Mouse (Mus musculus) erythroblast, adult 5-6 weeks (primary cell): ENCODE results near the gene Slx1b. TPM values are rescaled to one million over a fixed set of nuclear protein-coding genes. Genes with fewer than 3 reads are reported as not detected.
"Not testable (repeated sequence)": the region's sequence is repeated elsewhere in the genome, so short reads cannot be mapped to it uniquely, and the experiment has no call there.

Experiments
- ATAC-seq: replicated peaks from 2 replicates; pipeline ENCODE4 v1.8.0; 2016; ENCODE audit warnings: moderate number of reproducible peaks, mild to moderate bottlenecking, moderate TSS enrichment, inconsistent platforms; ENCODE audit not compliant: poor library complexity, low FRiP score, severe bottlenecking
- total RNA-seq, 2 experiments: library from RNA; stranded (forward) in 1 of 2; stranded (reverse) in 1 of 2; fragments of 150-400 nt in 1 of 2; fragments of 200-764, 138-1000 nt in 1 of 2; gene quantifications; 2 replicates each; pipeline versions ENCODE4 v1.2.3 to v1.2.4; 2015 to 2017; ENCODE audit warnings: low replicate concordance in 2 of 2

Slx1b gene
- total RNA-seq, 2 experiments from 2014 or later, result 0.19 to 1.4 TPM

DNA sequence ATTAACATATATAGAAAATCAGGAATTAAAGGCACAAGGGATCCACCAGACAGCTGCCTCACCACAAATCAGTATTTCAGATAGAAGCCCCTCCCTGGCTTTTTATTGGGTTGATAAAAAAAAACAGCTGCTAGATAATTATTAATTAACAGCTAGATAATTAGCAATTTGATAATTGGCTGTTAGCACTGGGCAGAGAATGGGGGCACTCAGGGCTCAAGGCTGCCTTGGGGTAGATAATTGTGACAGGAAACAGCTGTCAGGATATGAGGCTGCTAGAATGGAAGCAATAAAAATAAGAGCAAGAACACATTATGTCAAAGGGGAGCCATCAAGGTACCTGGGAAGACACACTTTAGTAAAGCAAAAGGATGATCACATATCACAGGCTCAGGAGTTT lies 50.7 kb downstream of the Slx1b start:
- ATAC-seq, result no peak

DNA sequence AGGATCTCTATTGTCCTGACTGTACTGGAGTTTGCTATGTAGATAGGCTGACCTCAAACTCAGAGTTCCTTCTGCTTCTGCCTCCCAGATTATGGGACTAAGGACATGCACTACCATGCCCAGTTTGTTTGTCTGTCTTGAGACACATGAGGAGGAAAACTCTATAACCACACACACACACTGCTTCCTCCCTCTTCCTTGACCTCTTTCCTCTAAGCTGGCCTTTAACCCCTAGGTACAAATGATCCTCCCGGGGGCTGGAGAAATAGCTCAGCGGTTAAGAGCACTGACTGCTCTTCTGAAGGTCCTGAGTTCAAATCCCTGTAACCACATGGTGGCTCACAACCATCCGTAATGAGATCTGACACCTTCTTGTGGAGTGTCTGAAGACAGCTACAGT lies 51.2 kb downstream of the Slx1b start:
- ATAC-seq, result no peak

DNA sequence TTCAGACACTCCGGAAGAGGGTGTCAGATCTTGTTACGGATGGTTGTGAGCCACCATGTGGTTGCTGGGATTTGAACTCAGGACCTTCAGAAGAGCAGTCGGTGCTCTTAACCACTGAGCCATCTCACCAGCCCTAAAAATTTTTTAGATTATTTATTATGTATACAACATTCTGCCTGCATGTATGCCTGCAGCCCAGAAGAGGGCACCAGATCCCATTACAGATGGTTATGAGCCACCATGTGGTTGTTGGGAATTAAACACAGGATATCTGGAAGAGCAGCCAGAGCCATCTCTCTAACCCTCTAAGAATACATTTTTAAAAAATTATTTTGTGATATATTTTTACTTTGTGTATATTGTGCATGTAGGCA lies 52.4 kb downstream of the Slx1b start:
- not testable (repeated sequence) for ATAC-seq

DNA sequence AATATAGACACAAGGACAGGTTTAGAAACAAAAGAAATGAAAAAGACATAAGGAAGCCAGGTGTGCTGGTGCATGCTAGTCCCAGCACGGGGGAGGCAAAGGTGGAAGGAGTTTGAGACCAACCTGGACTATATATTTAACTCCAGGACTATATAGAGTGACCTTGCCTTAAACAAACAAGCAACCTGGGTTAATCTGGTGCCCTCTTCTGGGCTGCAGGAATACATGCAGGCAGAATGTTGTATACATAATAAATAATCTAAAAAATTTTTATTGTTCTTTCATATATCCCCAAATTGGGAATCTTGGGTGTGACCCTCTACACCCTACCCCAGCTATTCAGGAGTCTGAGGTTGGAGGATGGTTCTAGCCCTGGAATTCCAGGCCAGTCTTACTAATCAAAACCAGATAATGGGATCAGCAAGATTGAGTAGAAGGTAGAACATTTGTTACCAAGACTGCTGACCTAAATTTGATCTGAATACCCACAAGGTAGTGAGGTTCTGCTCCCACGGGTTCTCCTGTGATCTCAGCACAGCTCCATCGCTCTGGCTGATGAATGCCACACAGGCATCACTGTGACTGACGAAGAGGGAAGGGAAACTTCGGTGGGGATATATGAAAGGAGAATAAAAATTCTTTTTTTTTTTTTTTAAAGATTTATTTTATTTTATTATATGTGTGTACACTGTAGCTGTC lies 52.9 kb downstream of the Slx1b start:
- ATAC-seq, result no peak

Other genes with a start within 250 kb of the Slx1b start
- not detected in 2 replicates for gene Atp2a1, start 232.7 kb downstream of the Slx1b start, total RNA-seq (2015; ENCODE audit: low replicate concordance)
- gene Atp2a1, start 232.7 kb downstream of the Slx1b start, total RNA-seq (2017; ENCODE audit: low replicate concordance), result not detected in 2 replicates
- 4.0 and 7.7 TPM in 2 replicates for gene Sh2b1, start 220.4 kb downstream of the Slx1b start, total RNA-seq (2015; ENCODE audit: low replicate concordance)
- gene Sh2b1, start 220.4 kb downstream of the Slx1b start, total RNA-seq (2017; ENCODE audit: low replicate concordance), result 6.6 and 19.6 TPM in 2 replicates
- 11.3 and 12.5 TPM in 2 replicates for gene Tufm, start 208.4 kb downstream of the Slx1b start, total RNA-seq (2015; ENCODE audit: low replicate concordance)
- gene Tufm, start 208.4 kb downstream of the Slx1b start, total RNA-seq (2017; ENCODE audit: low replicate concordance), result 7.3 and 8.2 TPM in 2 replicates
- gene Atxn2l, start 192.3 kb downstream of the Slx1b start, total RNA-seq (2015; ENCODE audit: low replicate concordance), result 35.2 and 47.2 TPM in 2 replicates
- gene Atxn2l, start 192.3 kb downstream of the Slx1b start, total RNA-seq (2017; ENCODE audit: low replicate concordance), result 28.8 and 35.0 TPM in 2 replicates
- gene Eif3c, start 129.4 kb downstream of the Slx1b start, total RNA-seq (2015; ENCODE audit: low replicate concordance), result 44.2 and 57.9 TPM in 2 replicates
- 79.4 and 87.0 TPM in 2 replicates for gene Eif3c, start 129.4 kb downstream of the Slx1b start, total RNA-seq (2017; ENCODE audit: low replicate concordance)
- gene Apobr, start 110.8 kb downstream of the Slx1b start, total RNA-seq (2015; ENCODE audit: low replicate concordance), result 4.8 and 9.8 TPM in 2 replicates
- 9.3 and 9.5 TPM in 2 replicates for gene Apobr, start 110.8 kb downstream of the Slx1b start, total RNA-seq (2017; ENCODE audit: low replicate concordance)
- gene Cln3, start 110.0 kb downstream of the Slx1b start, total RNA-seq (2015; ENCODE audit: low replicate concordance), result 4.4 and 30.9 TPM in 2 replicates
- gene Cln3, start 110.0 kb downstream of the Slx1b start, total RNA-seq (2017; ENCODE audit: low replicate concordance), result 9.1 and 9.9 TPM in 2 replicates
- not detected in 2 replicates for gene Il27, start 100.8 kb downstream of the Slx1b start, total RNA-seq (2015; ENCODE audit: low replicate concordance)
- gene Il27, start 100.8 kb downstream of the Slx1b start, total RNA-seq (2017; ENCODE audit: low replicate concordance), result not detected in 2 replicates
- 10.4 and 11.9 TPM in 2 replicates for gene Nupr1, start 64.9 kb downstream of the Slx1b start, total RNA-seq (2015; ENCODE audit: low replicate concordance)
- 5.9 and 9.0 TPM in 2 replicates for gene Nupr1, start 64.9 kb downstream of the Slx1b start, total RNA-seq (2017; ENCODE audit: low replicate concordance)
- gene Sgf29, start 46.5 kb downstream of the Slx1b start, total RNA-seq (2015; ENCODE audit: low replicate concordance), result 33.6 and 37.9 TPM in 2 replicates
- 6.8 and 17.6 TPM in 2 replicates for gene Sgf29, start 46.5 kb downstream of the Slx1b start, total RNA-seq (2017; ENCODE audit: low replicate concordance)
- not detected in 2 replicates for gene Sult1a1, start 19.4 kb downstream of the Slx1b start, total RNA-seq (2015; ENCODE audit: low replicate concordance)
- gene Sult1a1, start 19.4 kb downstream of the Slx1b start, total RNA-seq (2017; ENCODE audit: low replicate concordance), result 3.6 and 6.0 TPM in 2 replicates
- gene Bola2, start 383 bp downstream of the Slx1b start, total RNA-seq (2015; ENCODE audit: low replicate concordance), result 4.8 and 13.4 TPM in 2 replicates
- gene Bola2, start 383 bp downstream of the Slx1b start, total RNA-seq (2017; ENCODE audit: low replicate concordance), result 11.6 and 27.2 TPM in 2 replicates
- gene Coro1a, start 12.0 kb upstream of the Slx1b start, total RNA-seq (2015; ENCODE audit: low replicate concordance), result 127 and 157 TPM in 2 replicates
- gene Coro1a, start 12.0 kb upstream of the Slx1b start, total RNA-seq (2017; ENCODE audit: low replicate concordance), result 132 and 182 TPM in 2 replicates
- 46.1 and 51.8 TPM in 2 replicates for gene Mapk3, start 63.8 kb upstream of the Slx1b start, total RNA-seq (2015; ENCODE audit: low replicate concordance)
- 10.9 and 19.4 TPM in 2 replicates for gene Mapk3, start 63.8 kb upstream of the Slx1b start, total RNA-seq (2017; ENCODE audit: low replicate concordance)
- gene Gdpd3, start 70.5 kb upstream of the Slx1b start, total RNA-seq (2015; ENCODE audit: low replicate concordance), result 5.6 TPM in 1 of 2 replicates, not detected in the other
- 5.4 and 7.2 TPM in 2 replicates for gene Gdpd3, start 70.5 kb upstream of the Slx1b start, total RNA-seq (2017; ENCODE audit: low replicate concordance)
- 752 and 763 TPM in 2 replicates for gene Ypel3, start 81.2 kb upstream of the Slx1b start, total RNA-seq (2015; ENCODE audit: low replicate concordance)
- gene Ypel3, start 81.2 kb upstream of the Slx1b start, total RNA-seq (2017; ENCODE audit: low replicate concordance), result 364 and 550 TPM in 2 replicates
- gene Tbx6, start 85.7 kb upstream of the Slx1b start, total RNA-seq (2015; ENCODE audit: low replicate concordance), result 28.8 and 31.9 TPM in 2 replicates
- 12.3 and 23.2 TPM in 2 replicates for gene Tbx6, start 85.7 kb upstream of the Slx1b start, total RNA-seq (2017; ENCODE audit: low replicate concordance)
- gene Ppp4c, start 96.7 kb upstream of the Slx1b start, total RNA-seq (2015; ENCODE audit: low replicate concordance), result 46.7 and 84.9 TPM in 2 replicates
- 43.5 and 62.7 TPM in 2 replicates for gene Ppp4c, start 96.7 kb upstream of the Slx1b start, total RNA-seq (2017; ENCODE audit: low replicate concordance)
- not detected in 2 replicates for gene Fam57b, start 101.9 kb upstream of the Slx1b start, total RNA-seq (2015; ENCODE audit: low replicate concordance)
- not detected in 2 replicates for gene Fam57b, start 101.9 kb upstream of the Slx1b start, total RNA-seq (2017; ENCODE audit: low replicate concordance)
- not detected in 2 replicates for gene 4930451I11Rik, start 135.9 kb upstream of the Slx1b start, total RNA-seq (2015; ENCODE audit: low replicate concordance)
- gene 4930451I11Rik, start 135.9 kb upstream of the Slx1b start, total RNA-seq (2017; ENCODE audit: low replicate concordance), result not detected in 2 replicates
- gene Doc2a, start 151.6 kb upstream of the Slx1b start, total RNA-seq (2015; ENCODE audit: low replicate concordance), result not detected in 2 replicates
- gene Doc2a, start 151.6 kb upstream of the Slx1b start, total RNA-seq (2017; ENCODE audit: low replicate concordance), result not detected in 2 replicates
- gene Hirip3, start 166.2 kb upstream of the Slx1b start, total RNA-seq (2015; ENCODE audit: low replicate concordance), result 5.2 and 9.2 TPM in 2 replicates
- gene Hirip3, start 166.2 kb upstream of the Slx1b start, total RNA-seq (2017; ENCODE audit: low replicate concordance), result 38.2 and 40.8 TPM in 2 replicates
- gene Ino80e, start 166.6 kb upstream of the Slx1b start, total RNA-seq (2015; ENCODE audit: low replicate concordance), result 14.4 and 35.5 TPM in 2 replicates
- gene Ino80e, start 166.6 kb upstream of the Slx1b start, total RNA-seq (2017; ENCODE audit: low replicate concordance), result 4.9 and 9.9 TPM in 2 replicates
- gene Taok2, start 188.9 kb upstream of the Slx1b start, total RNA-seq (2015; ENCODE audit: low replicate concordance), result 6.9 and 9.6 TPM in 2 replicates
- 17.0 and 31.8 TPM in 2 replicates for gene Taok2, start 188.9 kb upstream of the Slx1b start, total RNA-seq (2017; ENCODE audit: low replicate concordance)
- gene Tmem219, start 227.1 kb upstream of the Slx1b start, total RNA-seq (2015; ENCODE audit: low replicate concordance), result 4.0 and 6.3 TPM in 2 replicates
- 2.1 and 6.8 TPM in 2 replicates for gene Tmem219, start 227.1 kb upstream of the Slx1b start, total RNA-seq (2017; ENCODE audit: low replicate concordance)
- gene Kctd13, start 233.1 kb upstream of the Slx1b start, total RNA-seq (2015; ENCODE audit: low replicate concordance), result 0.77 and 6.9 TPM in 2 replicates
- gene Kctd13, start 233.1 kb upstream of the Slx1b start, total RNA-seq (2017; ENCODE audit: low replicate concordance), result 0.42 and 1.7 TPM in 2 replicates